Mouse (Mus musculus): ENCODE results near the gene Dnase1l2.
"Not testable (repeated sequence)": the region's sequence is repeated elsewhere in the genome, so short reads cannot be mapped to it uniquely, and the experiment has no call there.

The Dnase1l2 gene

DNA sequence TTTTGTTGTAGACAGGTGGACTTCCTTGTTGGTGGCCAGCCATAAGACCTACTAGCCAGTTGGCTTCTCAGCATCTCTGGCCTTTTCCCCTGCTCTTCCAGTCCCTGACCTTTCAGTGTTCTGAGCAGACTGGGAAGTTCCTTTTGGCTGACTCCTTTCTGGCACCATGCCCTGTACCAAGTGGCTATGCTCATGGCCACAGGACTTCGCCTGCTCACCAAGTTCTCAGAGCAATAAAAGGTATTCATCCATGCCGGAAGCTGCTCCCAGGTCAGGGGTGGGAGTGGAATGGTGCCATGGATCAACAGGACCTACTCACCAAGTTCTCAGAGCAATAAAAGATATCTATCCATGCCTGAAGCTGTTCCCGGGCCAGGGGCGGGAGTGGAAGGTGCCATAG, 29.6 kb upstream of the Dnase1l2 start:
- DNase-seq (ENCODE audit: low read depth) = peak; percentile 46

DNA sequence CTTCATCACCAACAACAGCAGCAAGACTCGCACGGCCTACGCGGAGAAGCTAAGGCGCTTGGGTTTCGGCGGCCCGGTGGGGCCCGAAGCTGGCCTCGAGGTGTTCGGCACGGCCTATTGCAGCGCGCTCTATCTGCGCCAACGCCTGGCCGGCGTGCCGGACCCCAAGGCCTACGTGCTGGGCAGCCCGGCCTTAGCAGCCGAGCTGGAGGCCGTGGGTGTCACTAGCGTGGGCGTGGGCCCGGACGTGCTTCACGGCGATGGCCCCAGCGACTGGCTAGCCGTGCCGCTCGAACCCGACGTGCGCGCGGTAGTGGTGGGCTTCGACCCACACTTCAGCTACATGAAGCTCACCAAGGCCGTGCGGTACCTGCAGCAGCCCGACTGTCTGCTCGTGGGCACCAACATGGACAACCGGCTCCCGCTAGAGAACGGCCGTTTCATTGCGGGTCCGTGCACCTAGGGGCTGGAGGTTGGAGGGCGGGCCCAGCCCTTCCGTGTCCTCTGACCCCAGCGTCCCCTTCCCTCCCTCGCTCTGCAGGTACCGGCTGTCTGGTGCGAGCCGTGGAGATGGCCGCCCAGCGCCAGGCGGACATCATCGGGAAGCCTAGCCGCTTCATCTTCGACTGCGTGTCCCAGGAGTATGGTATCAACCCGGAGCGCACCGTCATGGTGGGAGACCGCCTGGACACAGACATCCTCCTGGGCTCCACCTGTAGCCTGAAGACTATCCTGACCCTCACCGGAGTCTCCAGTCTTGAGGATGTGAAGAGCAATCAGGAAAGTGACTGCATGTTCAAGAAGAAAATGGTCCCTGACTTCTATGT, 28.0 kb upstream of the Dnase1l2 start:
- peak; percentile 53 for DNase-seq (ENCODE audit: low read depth)

GRCm38 (mm10) chr17:24469910-24470602, 27.2 kb upstream of the Dnase1l2 start, which contains the start of the genes E4f1 and Pgp:
E4f1 (minus strand) TSS chr17:24470313.
Pgp (plus strand) TSS chr17:24470392.
- peak; percentile 100 for DNase-seq (ENCODE audit: low read depth)

DNA sequence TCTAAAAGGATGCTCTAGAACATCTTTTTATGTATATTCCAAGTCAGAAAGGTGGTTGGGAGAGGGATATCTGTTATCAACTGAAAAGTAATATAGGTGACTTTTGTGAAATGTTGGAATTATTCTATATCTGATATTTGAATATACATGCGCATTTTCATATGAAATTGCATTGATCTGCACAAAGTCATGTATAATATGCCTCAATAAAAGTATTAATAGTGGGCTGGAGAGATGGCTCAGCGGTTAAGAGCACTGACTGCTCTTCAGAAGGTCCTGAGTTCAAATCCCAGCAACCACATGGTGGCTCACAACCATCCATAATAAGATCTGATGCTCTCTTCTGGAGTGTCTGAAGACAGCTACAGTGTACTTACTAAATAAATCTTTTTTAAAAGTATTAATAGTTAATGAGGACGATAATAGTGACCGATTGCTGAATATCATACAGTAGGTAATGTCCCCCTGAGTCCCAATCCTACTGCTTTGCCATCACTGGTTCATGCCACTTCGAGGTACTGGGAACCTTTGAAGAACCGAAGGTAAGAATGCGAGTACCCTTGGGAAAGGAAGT, 26.5 kb upstream of the Dnase1l2 start:
- no peak for DNase-seq (ENCODE audit: low read depth)

GRCm38 (mm10) chr17:24468636-24469246, 25.8 kb upstream of the Dnase1l2 start:
- DNase-seq (ENCODE audit: low read depth) = no peak

DNA sequence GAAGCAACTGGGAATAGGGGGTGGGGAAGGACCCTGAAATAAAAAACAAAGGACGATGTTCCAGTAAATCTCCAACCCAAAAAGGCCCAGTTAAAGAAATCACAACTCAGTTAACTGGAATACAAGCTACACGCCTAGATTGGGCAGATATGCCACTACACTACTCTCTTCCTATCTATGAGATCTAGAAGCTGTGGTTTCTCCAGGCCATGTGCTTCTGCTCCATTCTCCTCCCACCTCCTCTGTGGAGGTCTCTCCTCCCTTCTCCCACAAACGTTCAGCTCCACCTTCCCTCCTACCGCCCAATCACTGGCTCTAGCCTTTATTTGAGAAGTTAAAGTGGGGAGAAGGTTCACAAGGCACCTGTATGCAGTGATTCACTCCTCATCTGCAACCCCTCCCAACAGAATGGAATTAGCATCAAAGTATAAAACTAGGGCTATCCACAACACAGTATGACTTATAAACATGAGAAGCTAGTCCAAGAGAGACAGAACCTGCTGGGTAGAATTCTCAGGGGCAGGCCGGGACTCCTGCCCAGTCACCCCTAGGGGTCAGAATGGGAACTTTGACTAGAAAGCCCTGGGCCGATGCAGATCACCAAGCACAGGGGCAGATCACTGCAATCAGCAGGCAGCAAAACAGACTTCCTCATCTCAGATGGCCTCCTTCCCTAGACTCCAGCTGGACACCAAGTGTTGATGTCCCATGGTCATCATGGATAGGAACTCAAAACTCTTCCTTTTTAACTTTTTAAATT, 20.6 kb upstream of the Dnase1l2 start:
- no peak for DNase-seq (ENCODE audit: low read depth)

GRCm38 (mm10) chr17:24462932-24463331, 20.0 kb upstream of the Dnase1l2 start:
- DNase-seq (ENCODE audit: low read depth) = no peak

- peak; percentile 82 for DNase-seq (ENCODE audit: low read depth)
Observed at GRCm38 (mm10) chr17:24461580-24461979, 18.7 kb upstream of the Dnase1l2 start.

GRCm38 (mm10) chr17:24455523-24456206, 12.8 kb upstream of the Dnase1l2 start:
- not testable (repeated sequence) for DNase-seq (ENCODE audit: low read depth)

DNA sequence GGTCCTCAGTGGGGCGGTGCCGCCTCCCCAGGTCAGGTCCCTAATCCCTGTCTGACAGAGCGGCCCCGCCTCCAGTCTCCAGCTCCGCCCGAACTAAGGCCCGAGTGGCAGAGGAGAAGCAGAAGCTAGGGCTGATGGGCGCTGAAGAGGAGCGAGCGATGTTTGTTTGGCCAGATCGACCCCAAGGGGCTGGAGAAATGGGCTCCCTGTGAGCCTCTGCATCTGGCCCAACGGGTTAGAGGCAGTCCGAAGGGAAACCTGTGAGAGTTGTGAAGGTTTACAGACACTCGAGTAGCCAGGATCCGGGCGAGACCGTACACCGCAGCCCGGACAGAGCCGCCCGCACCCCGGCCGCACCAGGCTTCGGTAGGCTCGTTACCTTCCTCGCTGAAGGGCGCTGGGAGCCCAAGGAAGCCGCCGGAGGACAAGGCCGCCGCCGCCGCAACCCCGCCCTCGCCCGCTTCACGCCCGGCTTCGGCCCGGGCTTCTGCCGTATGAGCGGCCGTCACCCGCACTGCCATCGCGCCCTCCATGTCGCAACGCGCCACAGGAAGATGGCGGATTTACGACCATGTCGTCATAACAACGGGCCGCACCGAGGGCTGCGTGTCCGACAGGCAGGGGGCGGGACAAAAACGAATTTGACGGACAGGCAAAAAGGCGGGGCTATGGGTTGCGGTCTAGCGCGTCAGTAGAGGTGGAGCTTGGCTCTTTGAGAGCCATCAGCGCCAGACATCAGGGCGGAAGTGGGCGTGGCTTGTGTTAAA, 12.0 kb upstream of the Dnase1l2 start:
- peak; percentile 99 for DNase-seq (ENCODE audit: low read depth)

DNA sequence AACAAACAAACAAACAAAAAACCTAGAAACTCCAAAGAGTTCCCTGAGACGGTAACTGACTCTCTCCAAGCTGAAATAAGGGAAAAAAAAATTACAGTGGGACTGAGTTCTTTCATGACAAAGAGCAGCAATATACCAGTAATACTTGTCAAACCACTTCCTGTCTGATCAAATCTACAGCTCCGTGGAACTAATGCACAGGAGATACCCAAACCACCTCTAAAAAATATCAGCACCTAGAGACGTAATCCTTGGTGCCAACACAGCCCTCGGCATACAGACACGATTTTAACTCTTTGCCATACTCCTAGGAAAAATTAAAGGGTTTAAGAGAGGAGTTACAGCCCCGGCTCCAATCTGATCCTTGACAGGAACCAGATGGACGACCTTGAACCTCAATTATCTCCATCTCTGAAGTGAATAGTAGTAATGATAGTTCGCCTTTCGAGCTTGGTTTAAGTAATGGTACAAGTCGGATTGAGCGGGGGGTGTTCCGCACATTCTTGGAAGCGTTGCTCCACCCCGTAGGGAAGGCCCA, 11.4 kb upstream of the Dnase1l2 start:
- DNase-seq (ENCODE audit: low read depth) = no peak

DNA sequence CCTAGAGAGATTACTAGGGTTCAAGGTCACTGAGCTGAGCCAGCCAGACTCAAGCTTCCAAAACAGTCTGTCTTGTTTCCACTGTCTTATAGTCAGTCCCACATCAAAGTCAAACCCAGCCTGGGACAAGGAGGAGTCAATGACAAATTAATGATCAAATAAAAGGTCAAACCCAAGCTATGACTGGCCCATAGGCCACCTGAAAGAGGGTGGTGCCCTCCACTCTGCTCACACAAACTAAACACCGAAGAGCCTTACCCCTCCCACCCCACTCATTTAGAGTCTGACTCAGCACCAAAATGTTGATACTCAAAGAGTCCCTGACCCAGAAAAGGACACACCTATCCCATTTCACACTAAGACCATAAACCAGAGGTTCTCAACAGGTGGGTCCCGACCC, 10.5 kb upstream of the Dnase1l2 start:
- DNase-seq (ENCODE audit: low read depth) = no peak

- no peak for DNase-seq (ENCODE audit: low read depth)
Observed at GRCm38 (mm10) chr17:24451220-24451619, 8.3 kb upstream of the Dnase1l2 start.

DNA sequence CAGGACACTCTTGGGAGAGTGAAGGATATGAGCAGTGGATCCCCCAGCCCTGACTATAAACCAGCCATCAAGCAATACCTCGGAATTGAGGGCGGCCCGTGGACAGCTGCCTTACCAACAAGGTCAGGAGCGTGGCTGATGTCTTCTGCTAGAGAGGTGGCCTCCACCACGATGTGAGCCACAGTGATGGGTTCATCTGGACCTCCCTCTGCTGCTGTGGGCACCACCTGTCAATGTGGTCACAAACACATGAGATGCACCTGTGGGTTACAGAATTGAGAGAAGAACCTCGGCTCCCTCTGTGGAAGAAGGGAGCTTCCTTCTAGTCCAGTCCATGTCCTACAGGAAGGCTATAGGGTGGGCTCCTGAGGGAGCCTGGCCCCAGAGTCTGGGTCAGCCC, 6.6 kb upstream of the Dnase1l2 start:
- no peak for DNase-seq (ENCODE audit: low read depth)

DNA sequence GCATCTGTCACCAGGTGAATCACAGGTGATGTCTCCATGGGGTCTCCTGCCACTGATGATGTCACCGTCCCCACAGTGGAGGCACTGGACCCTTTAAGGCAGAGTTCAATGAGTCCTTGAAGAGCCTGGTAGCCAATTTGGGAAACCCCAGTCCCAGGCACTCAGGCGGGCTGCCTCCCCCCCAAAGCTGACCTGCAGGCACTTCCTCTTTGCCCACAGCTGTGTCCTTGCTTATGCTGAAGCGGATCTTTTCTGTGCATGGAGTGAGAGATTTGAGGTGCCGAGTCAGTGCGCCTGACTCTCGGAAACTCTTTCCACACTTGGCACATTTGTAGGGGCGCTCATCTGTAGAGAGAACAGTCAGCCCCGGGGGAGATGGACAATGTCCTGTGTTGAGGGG, 3.7 kb upstream of the Dnase1l2 start:
- DNase-seq (ENCODE audit: low read depth) = no peak

DNA sequence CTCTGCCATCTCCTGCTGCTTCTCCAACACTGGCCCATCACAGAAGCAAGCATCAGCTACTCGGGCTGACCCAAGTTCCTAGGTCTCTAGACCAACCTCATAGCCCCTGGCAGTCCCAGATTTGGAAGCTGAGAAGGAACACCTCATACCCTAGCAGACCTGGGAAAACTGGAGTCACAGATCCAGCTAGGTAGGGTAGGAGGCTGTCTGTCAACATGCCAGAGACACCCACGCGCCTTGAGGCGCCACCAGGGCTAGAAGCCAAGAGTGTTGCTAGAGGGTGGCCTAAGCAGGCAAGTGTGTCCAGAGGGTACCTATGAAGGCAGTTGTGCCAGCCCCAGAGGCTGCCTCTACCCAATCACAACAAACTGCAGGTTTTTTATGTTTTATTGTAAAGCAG, 504 bp upstream of the Dnase1l2 start:
- no peak for DNase-seq (ENCODE audit: low read depth)

- no peak for DNase-seq (ENCODE audit: low read depth)
Observed at GRCm38 (mm10) chr17:24442107-24442506, 798 bp downstream of the Dnase1l2 start.

DNA sequence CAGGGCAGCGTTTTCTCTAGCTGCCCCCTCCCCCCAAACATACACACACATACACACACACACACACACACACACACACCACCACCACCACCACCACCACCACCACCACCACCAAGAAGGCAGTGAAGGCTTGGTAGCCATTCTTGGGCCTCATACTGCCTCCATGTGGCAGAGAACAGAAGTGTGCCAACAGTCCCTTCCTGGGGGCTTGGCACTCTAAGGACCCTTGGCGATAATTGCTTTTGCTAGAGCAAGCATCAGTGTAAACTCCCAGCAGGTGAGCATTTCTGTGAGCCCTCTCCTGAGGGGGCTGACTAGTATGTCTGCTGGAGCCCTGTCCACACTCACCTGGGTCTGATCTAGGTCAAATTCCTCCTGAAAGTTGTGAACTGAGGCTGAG, 1.8 kb downstream of the Dnase1l2 start:
- peak; percentile 54 for DNase-seq (ENCODE audit: low read depth)

- no peak for DNase-seq (ENCODE audit: low read depth)
Observed at GRCm38 (mm10) chr17:24440377-24440776, 2.5 kb downstream of the Dnase1l2 start.

DNA sequence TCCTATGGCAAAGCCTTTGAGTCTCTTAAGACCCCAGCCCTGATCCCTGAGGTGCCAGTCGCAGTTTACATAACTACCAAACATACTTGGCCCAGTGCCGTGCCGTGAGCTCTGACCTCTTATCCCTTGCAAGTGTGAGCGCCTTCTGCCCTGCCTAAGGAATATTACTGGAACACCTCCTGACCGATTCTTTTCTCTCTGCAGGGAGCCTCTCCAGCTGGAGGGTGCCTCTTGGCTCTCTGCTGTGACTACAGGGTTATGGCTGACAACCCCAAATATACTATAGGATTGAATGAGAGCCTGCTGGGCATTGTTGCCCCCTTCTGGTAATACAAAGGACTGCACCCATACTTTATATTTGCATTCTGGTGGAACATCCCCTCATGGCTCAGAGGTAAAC, 5.9 kb downstream of the Dnase1l2 start:
- peak; percentile 81 for DNase-seq (ENCODE audit: low read depth)

Data from NIH3T3 (cell line).